ENCODE assay signal across 22 mouse cellular contexts in genomic region chr12:72491063-72491719, GRCm38 (mm10). TPM values are rescaled to one million over a fixed set of nuclear protein-coding genes. Genes with fewer than 3 reads are reported as not detected.
DNase-seq lines count a peak whose midpoint lies in the region; ATAC-seq lines count a peak whose summit lies in the region.
"Had no signal": no experiment of that assay in that cellular context is flagged by ENCODE, and none has a peak within 500 bp of the region (broad histone marks: within the 10 kb centered on the region; RNA-seq: fewer than 3 reads in every experiment).

No protein-coding gene starts in this region.

- no peak overlapping the region for H3K4me2 ChIP-seq in heart, embryonic 13.5 days
- H3K4me2 ChIP-seq in lung, embryonic 15.5 days, result no peak overlapping the region
- H3K4me2 ChIP-seq: kidney, embryonic 15.5 days; midbrain, embryonic 12.5 days; neural tube, embryonic 13.5 days had no signal

- H3K27me3 ChIP-seq in heart, embryonic 13.5 days (replicated peaks), result no peaks in the 10 kb centered on the region
- no peaks in the 10 kb centered on the region for H3K27me3 ChIP-seq in lung, embryonic 15.5 days
- H3K27me3 ChIP-seq: CH12.LX; kidney, embryonic 15.5 days; midbrain, embryonic 12.5 days; neural tube, embryonic 13.5 days had no signal

- 37% methylated on average over 3 of the region's 3 CpGs for WGBS in heart, embryonic 13.5 days
- WGBS in lung, embryonic 15.5 days, result 46% methylated on average over 3 of the region's 3 CpGs
- 88% methylated on average over 3 of the region's 3 CpGs for WGBS in macrophage (ENCODE audit: missing documents)

- ATAC-seq in heart, embryonic 13.5 days (ENCODE audit: extremely low read depth, insufficient number of reproducible peaks, low FRiP score, low TSS enrichment), result no peak
- ATAC-seq in lung, embryonic 15.5 days (ENCODE audit: borderline replicate concordance, extremely low read depth, low FRiP score, low TSS enrichment), result no peak
- ATAC-seq in common myeloid progenitor, adult 5-6 weeks (replicated peaks; ENCODE audit: low read depth, poor library complexity, severe bottlenecking), result peak; percentile 68
- ATAC-seq: hindbrain, embryonic 16.5 days; intestine, embryonic 16.5 days had no signal

- H3K27ac ChIP-seq in heart, embryonic 13.5 days (replicated peaks), result peak overlapping the region; percentile 48
- H3K27ac ChIP-seq in lung, embryonic 15.5 days, result peak overlapping the region; percentile 55; the same call in 1 of the 2 replicates
- H3K27ac ChIP-seq in macrophage, result peak overlapping the region; percentile 95
- H3K27ac ChIP-seq: forebrain, embryonic 10.5 days; kidney, embryonic 15.5 days; limb, embryonic 10.5 days; midbrain, embryonic 12.5 days; neural tube, embryonic 13.5 days had no signal

- no peak for DNase-seq in heart, adult 11 months
- no peak for DNase-seq in lung, adult 18-20 months
- no peak for DNase-seq in neural tube, embryonic 10.5 days (ENCODE audit: extremely low spot score, low spot score)
- DNase-seq: adrenal gland, postnatal 25 days; cerebellum, adult 2 months; cerebellum, postnatal 36 days; kidney, postnatal 4 days; right cerebral cortex, adult 18-20 months; thymus, postnatal 25 days had no signal

- H3K9ac ChIP-seq in heart, embryonic 13.5 days, result no peak overlapping the region
- no peak overlapping the region for H3K9ac ChIP-seq in lung, embryonic 15.5 days
- H3K9ac ChIP-seq: kidney, embryonic 15.5 days; midbrain, embryonic 12.5 days; neural tube, embryonic 13.5 days had no signal

- H3K4me1 ChIP-seq in heart, embryonic 13.5 days, result no peaks in the 10 kb centered on the region
- no peaks in the 10 kb centered on the region for H3K4me1 ChIP-seq in lung, embryonic 15.5 days
- H3K4me1 ChIP-seq: forebrain, embryonic 10.5 days; kidney, embryonic 15.5 days; limb, embryonic 10.5 days; midbrain, embryonic 12.5 days; neural tube, embryonic 13.5 days had no signal

- no peak overlapping the region for H3K4me3 ChIP-seq in heart, embryonic 13.5 days
- H3K4me3 ChIP-seq in lung, embryonic 15.5 days, result no peak overlapping the region
- H3K4me3 ChIP-seq in macrophage (ENCODE audit: inconsistent target), result no peak overlapping the region
- H3K4me3 ChIP-seq: forebrain, embryonic 10.5 days; kidney, embryonic 15.5 days; limb, embryonic 10.5 days; midbrain, embryonic 12.5 days; neural tube, embryonic 13.5 days had no signal

- no peaks in the 10 kb centered on the region for H3K79me2 ChIP-seq in macrophage (ENCODE audit: inconsistent target)

- no peaks in the 10 kb centered on the region for H3K36me3 ChIP-seq in heart, embryonic 13.5 days
- H3K36me3 ChIP-seq in lung, embryonic 15.5 days, result no peaks in the 10 kb centered on the region
- H3K36me3 ChIP-seq in macrophage (ENCODE audit: inconsistent target), result no peaks in the 10 kb centered on the region
- H3K36me3 ChIP-seq: forebrain, embryonic 10.5 days; kidney, embryonic 15.5 days; limb, embryonic 10.5 days; midbrain, embryonic 12.5 days; neural tube, embryonic 13.5 days had no signal

- no peaks in the 10 kb centered on the region for H3K9me3 ChIP-seq in heart, embryonic 13.5 days
- H3K9me3 ChIP-seq in lung, embryonic 15.5 days, result no peaks in the 10 kb centered on the region
- H3K9me3 ChIP-seq: forebrain, embryonic 10.5 days; kidney, embryonic 15.5 days; limb, embryonic 10.5 days; midbrain, embryonic 12.5 days; neural tube, embryonic 13.5 days had no signal

RNA-seq across cellular contexts. Expression of gene Pcnx4, which starts 45.0 kb away (rescaled TPM):
- 6.2 and 6.9 TPM in 2 replicates for polyA plus RNA-seq in heart, embryonic 13.5 days (2015; fragmentation: Nextera tagmentation; extraction: Ambion mirVana)
- 10.8 and 11.2 TPM in 2 replicates for polyA plus RNA-seq in lung, embryonic 15.5 days (2015; fragmentation: Nextera tagmentation; extraction: Ambion mirVana)
- total RNA-seq in common myeloid progenitor, adult 5-6 weeks (2017), result 3.4 and 5.0 TPM in 2 replicates
- 10 to 100 TPM in 3 of 26 experiments, 1 to 10 TPM in 23; 1.0 to 10.8 (median 6.9) TPM for total RNA-seq in macrophage (2018; cell fraction: chromatin; rRNA removed)
- total RNA-seq in macrophage (2018; cell fraction: cytosol; rRNA removed), result 1 to 10 TPM; 2.2 to 5.4 (median 3.9) TPM
- 10 to 100 TPM in 1 of 26 experiments, 1 to 10 TPM in 25; 1.8 to 10.1 (median 6.3) TPM for total RNA-seq in macrophage (2018; cell fraction: nucleus; rRNA removed)
- 2.6 to 4.2 TPM (median 4.0 TPM) in 3 replicates for polyA plus RNA-seq in macrophage (2018)

RNA-seq across cellular contexts. Expression of gene Lrrc9, which starts 49.5 kb away (rescaled TPM):
- 0.79 and 1.0 TPM in 2 replicates for polyA plus RNA-seq in heart, embryonic 13.5 days (2015; fragmentation: Nextera tagmentation; extraction: Ambion mirVana)
- polyA plus RNA-seq in lung, embryonic 15.5 days (2015; fragmentation: Nextera tagmentation; extraction: Ambion mirVana), result 0.25 and 0.54 TPM in 2 replicates
- 1.6 and 2.1 TPM in 2 replicates for total RNA-seq in common myeloid progenitor, adult 5-6 weeks (2017)
- total RNA-seq in macrophage (2018; cell fraction: chromatin; rRNA removed), result 1 to 10 TPM in 2 of 26 experiments, under 1 TPM in 8, not detected in 16; 0.25 to 1.2 (median 0.46) TPM
- total RNA-seq in macrophage (2018; cell fraction: cytosol; rRNA removed), result under 1 TPM in 19 of 26 experiments, not detected in 7; under 0.01 to 0.16 (median 0.05) TPM
- under 1 TPM in 2 of 26 experiments, not detected in 24; 0.21 to 0.96 TPM for total RNA-seq in macrophage (2018; cell fraction: nucleus; rRNA removed)
- polyA plus RNA-seq in macrophage (2018), result 0.07 to 0.09 TPM in 2 of 3 replicates, not detected in the other
- total RNA-seq: CH12.LX, MEL had no signal
